Mouse (Mus musculus) stomach, embryonic 15.5 days (tissue): ENCODE results near the gene Olfr1031. TPM values are rescaled to one million over a fixed set of nuclear protein-coding genes. Genes with fewer than 3 reads are reported as not detected.
"Not testable (repeated sequence)": the region's sequence is repeated elsewhere in the genome, so short reads cannot be mapped to it uniquely, and the experiment has no call there.

Experiments used
- ATAC-seq: fragments of 200-750 bp; cut with Nextera tagmentation; 2 replicates; pipeline ENCODE4 v1.8.0; 2017; ENCODE audit warnings: low read depth, moderate number of reproducible peaks, moderate TSS enrichment; ENCODE audit not compliant: insufficient read depth, low FRiP score
- H3K27ac ChIP-seq: fragments of 300-500 bp; sonication (generic); 2 replicates; pipeline ENCODE4 v1.5.1; 2015; ENCODE audit warnings: mild to moderate bottlenecking, inconsistent platforms
- H3K27me3 ChIP-seq: fragments of 300-500 bp; sonication (generic); replicated peaks from 2 replicates; pipeline ENCODE4 v1.6.1; 2015; ENCODE audit warnings: inconsistent platforms
- H3K36me3 ChIP-seq: fragments of 300-500 bp; sonication (generic); 2 replicates; pipeline ENCODE4 v1.6.1; 2015; ENCODE audit warnings: inconsistent platforms
- H3K4me1 ChIP-seq: fragments of 300-500 bp; sonication (generic); 2 replicates; pipeline ENCODE4 v1.6.1; 2015; ENCODE audit warnings: inconsistent platforms
- H3K4me2 ChIP-seq: fragments of 300-500 bp; sonication (generic); 2 replicates; pipeline ENCODE4 v1.6.1; 2015; ENCODE audit warnings: mild to moderate bottlenecking, inconsistent platforms
- H3K4me3 ChIP-seq: fragments of 300-500 bp; sonication (generic); replicated peaks from 2 replicates; pipeline ENCODE4 v1.5.1; 2015; ENCODE audit warnings: inconsistent platforms
- H3K9ac ChIP-seq: fragments of 300-500 bp; sonication (generic); 2 replicates; pipeline ENCODE4 v1.6.1; 2015; ENCODE audit warnings: inconsistent platforms
- H3K9me3 ChIP-seq: fragments of 300-500 bp; sonication (generic); 2 replicates; pipeline ENCODE4 v1.6.1; 2016; ENCODE audit warnings: inconsistent platforms
- WGBS: fragments of 180-500 bp; shearing (Covaris S2); methylation state at CpG from one replicate; pipeline ENCODE4 v1.1.7; 2015; 5-methylcytosine and 5-hydroxymethylcytosine counted together
- polyA plus RNA-seq: library from polyadenylated mRNA; unstranded; fragments of >200 nt; fragmentation: Nextera tagmentation; extraction: Ambion mirVana; gene quantifications from 2 replicates; pipeline ENCODE4 v1.2.1, GENCODE M21; 2015

Olfr1031 gene
- polyA plus RNA-seq = not detected in 2 replicates

DNA sequence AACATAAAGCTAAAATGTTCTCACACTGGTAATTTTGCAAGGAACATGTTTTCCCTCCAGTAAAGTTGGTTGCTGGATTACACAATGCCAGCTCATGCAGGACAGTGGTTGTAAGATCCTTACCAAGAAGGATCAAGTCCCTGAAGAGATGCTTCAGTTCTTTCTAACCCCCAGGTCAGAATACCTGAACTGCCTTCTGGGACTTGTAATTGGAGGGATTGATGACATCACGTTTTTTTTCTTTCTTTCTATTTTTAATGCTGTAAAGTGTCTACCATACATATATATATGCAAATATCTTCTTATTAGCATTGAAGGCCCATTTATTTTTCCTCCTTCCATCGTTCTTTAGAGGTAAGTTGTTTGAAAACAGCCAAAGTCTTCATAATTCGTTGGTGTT is at the start of gene Olfr1031:
Gene Olfr1031, plus strand, starts transcription at position 301 of the 400 bp plus-strand sequence.
- Histone ChIP-seq H3K36me3 (no peaks in the 10 kb centered on the region), H3K4me1 (no peaks in the 10 kb centered on the region), H3K4me3 (no peak within 1 kb of the TSS), H3K9ac (no peak within 1 kb of the TSS), H3K9me3 (no peaks in the 10 kb centered on the region), H3K27ac (no peak within 1 kb of the TSS), H3K4me2 (no peak within 1 kb of the TSS), H3K27me3 (no peaks in the 10 kb centered on the region)
- WGBS = 65% methylated on average over 3 of the region's 3 CpGs
- no peak for ATAC-seq

DNA sequence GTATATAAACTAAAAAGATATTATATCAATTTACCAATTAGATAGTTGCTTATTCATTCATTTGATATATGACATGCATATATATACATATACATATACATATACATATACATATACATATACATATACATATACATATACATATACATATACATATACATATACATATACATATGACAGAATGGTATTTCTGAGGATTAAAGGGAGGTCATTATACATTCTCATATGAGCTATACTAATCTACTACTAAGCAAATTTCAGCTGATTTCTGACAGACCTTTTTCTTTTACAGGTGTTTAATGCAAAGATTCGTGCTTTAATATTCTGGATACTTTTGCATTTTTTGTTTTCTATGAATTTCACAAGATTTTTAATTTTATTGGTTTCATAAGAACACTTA is 40.0 kb upstream of the Olfr1031 start, which contains the start of gene Olfr1028:
Gene Olfr1028, plus strand, starts transcription at position 301 of the 400 bp plus-strand sequence.
- Histone ChIP-seq H3K4me1 (no peaks in the 10 kb centered on the region), H3K27ac (no peak within 1 kb of the TSS), H3K4me3 (no peak within 1 kb of the TSS), H3K9ac (no peak within 1 kb of the TSS), H3K36me3 (no peaks in the 10 kb centered on the region), H3K27me3 (no peaks in the 10 kb centered on the region), H3K9me3 (no peaks in the 10 kb centered on the region), H3K4me2 (no peak within 1 kb of the TSS)
- ATAC-seq = no peak
- 79% methylated on average over 1 of the region's 1 CpGs for WGBS

DNA sequence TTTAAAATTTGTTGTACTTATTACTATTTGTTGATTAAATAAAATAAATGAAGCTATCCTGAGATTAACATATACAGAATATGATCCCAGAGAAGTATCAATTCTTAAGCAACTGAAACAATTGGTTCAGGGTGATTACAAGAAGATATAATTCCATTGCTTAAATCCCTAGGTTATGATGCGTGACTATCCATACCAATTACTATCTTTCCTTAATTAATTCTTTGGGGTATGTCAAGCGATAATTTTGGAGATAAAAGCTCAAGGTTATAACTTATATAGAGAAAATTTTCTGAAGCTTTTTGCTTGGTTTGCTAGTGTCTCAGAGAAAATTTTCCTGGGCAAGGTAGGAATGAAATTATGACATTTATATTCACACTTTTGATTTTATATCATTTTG is 16.5 kb upstream of the Olfr1031 start, which contains the start of gene Olfr1029:
Gene Olfr1029, plus strand, starts transcription at position 301 of the 400 bp plus-strand sequence.
- WGBS = 85% methylated on average over 2 of the region's 2 CpGs
- ATAC-seq = no peak
- Histone ChIP-seq H3K27me3 (no peaks in the 10 kb centered on the region), H3K4me2 (no peak within 1 kb of the TSS), H3K9ac (no peak within 1 kb of the TSS), H3K9me3 (no peaks in the 10 kb centered on the region), H3K27ac (no peak within 1 kb of the TSS), H3K4me3 (no peak within 1 kb of the TSS), H3K36me3 (no peaks in the 10 kb centered on the region), H3K4me1 (no peaks in the 10 kb centered on the region)

DNA sequence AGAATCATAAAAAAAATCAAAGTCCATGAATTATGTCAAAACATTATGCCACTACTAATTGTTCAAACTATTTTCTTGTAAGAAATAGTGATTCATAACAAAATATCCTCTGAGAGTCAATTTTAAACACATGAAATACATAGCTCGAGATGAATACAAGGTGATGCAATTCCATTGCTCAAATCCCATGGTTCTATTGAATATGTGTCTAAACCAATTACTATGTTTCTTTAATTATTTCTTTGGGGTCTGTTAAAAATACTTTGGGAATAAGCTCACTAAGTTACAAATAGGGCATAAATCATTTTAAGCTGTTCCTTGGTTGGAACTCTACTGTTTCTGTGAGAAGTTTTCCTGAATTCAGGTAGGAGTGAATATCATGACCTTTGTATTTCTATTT is 11.1 kb upstream of the Olfr1031 start, which contains the start of gene Olfr1030:
Gene Olfr1030, plus strand, starts transcription at position 301 of the 400 bp plus-strand sequence.
- WGBS = 66% methylated on average over 1 of the region's 1 CpGs
- H3K27me3 ChIP-seq = no peaks in the 10 kb centered on the region
- no peaks in the 10 kb centered on the region for H3K9me3 ChIP-seq
- H3K27ac ChIP-seq = no peak within 1 kb of the TSS
- H3K4me3 ChIP-seq = no peak within 1 kb of the TSS
- H3K36me3 ChIP-seq = no peaks in the 10 kb centered on the region
- H3K4me1 ChIP-seq = no peaks in the 10 kb centered on the region
- H3K4me2 ChIP-seq = no peak within 1 kb of the TSS
- ATAC-seq = no peak
- H3K9ac ChIP-seq = no peak within 1 kb of the TSS

DNA sequence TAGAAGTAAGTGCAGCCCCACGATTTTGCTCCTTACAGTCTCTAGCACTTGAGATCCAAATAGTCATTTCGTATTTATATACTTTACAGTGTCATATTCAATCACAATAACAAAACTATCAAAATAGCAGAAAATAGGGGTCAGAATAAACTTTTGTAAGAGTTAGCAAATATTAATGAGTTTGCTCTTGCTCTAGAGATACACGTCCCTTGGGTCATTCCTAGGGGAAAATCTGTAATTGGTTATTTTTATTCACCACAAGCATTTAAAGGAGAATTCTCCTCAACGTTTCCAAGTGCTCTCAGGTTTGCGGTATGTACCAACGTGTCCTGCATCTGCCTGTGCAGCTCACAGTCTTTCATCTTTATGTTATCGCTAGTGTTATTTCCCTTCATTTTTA is 15.1 kb downstream of the Olfr1031 start, which contains the start of gene Olfr1032:
Gene Olfr1032, plus strand, starts transcription at position 301 of the 400 bp plus-strand sequence.
- H3K4me1 ChIP-seq = no peaks in the 10 kb centered on the region
- H3K27me3 ChIP-seq = no peaks in the 10 kb centered on the region
- ATAC-seq = no peak
- H3K9me3 ChIP-seq = no peaks in the 10 kb centered on the region
- no peak within 1 kb of the TSS for H3K9ac ChIP-seq
- no peak within 1 kb of the TSS for H3K4me2 ChIP-seq
- H3K4me3 ChIP-seq = no peak within 1 kb of the TSS
- no peak within 1 kb of the TSS for H3K27ac ChIP-seq
- H3K36me3 ChIP-seq = no peaks in the 10 kb centered on the region
- whole genome bisulfite sequencing = 78% methylated on average over 7 of the region's 7 CpGs

DNA sequence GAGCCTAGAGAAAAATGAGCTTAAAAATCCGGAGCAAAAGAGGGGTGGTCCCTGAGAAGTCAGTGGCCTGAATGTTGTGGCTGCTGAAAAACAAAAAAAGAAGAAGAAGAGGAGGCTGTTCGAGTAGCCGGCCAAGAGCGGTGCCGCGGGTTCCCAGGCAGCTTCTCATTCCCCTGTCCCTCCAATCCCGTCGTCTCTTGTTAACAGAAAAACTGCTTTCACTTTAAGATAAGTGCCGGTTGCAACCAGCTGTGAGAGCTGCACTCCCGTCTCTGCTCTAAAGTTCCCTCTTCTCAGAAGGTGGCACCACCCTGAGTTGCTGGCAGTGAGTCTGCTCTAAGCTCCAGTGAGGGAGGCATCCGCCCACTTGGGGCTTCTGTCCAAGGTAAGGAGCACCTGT is 30.3 kb downstream of the Olfr1031 start, which contains the start of gene Olfr1033:
Gene Olfr1033, plus strand, starts transcription at position 228 of the 400 bp plus-strand sequence.
- ATAC-seq, H3K4me1 ChIP-seq, H3K36me3 ChIP-seq, H3K9me3 ChIP-seq, H3K27me3 ChIP-seq, H3K9ac ChIP-seq: not testable (repeated sequence)
- WGBS = 2% methylated on average over 11 of the region's 11 CpGs
- Histone ChIP-seq H3K4me2 (peak within 1 kb of the TSS; percentile 46), H3K27ac (0 out of 2 replicates have a peak within 1 kb of the TSS, but pooled peaks have one; percentile 36), H3K4me3 (peak within 1 kb of the TSS; percentile 35)

DNA sequence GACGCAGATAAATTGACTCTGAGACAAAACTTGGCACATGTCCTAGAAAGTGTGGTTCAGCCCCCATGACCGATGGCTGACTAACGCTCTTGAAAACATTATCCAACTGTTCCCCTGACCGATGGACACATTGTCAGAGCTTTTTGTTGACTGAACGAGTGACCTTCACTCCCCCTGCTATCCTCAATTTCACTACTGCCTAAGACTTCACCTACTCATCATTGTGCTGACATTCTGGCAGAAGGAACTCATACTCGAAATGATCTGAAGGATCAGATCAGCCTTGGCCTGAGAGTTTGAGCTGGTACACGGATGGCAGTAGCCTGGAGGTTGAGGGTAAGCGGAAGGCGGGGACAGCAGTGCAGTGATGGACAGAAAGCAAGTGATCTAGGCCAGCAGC is 31.4 kb downstream of the Olfr1031 start:
- WGBS = 49% methylated on average over 4 of the region's 9 CpGs
- not testable (repeated sequence) for H3K4me3 ChIP-seq

More for the DNA sequence above, 31.4 kb downstream of the Olfr1031 start:
- ATAC-seq, H3K27me3 ChIP-seq, H3K9me3 ChIP-seq, H3K9ac ChIP-seq, H3K4me1 ChIP-seq, H3K27ac ChIP-seq, H3K4me2 ChIP-seq, H3K36me3 ChIP-seq: not testable (repeated sequence)

Other genes with a start within 250 kb of the Olfr1031 start
- not detected in 2 replicates for gene Olfr1012, start 227.5 kb upstream of the Olfr1031 start, polyA plus RNA-seq
- gene Olfr1013, start 223.2 kb upstream of the Olfr1031 start, polyA plus RNA-seq = not detected in 2 replicates
- not detected in 2 replicates for gene Olfr1014, start 217.6 kb upstream of the Olfr1031 start, polyA plus RNA-seq
- not detected in 2 replicates for gene Olfr1015, start 208.3 kb upstream of the Olfr1031 start, polyA plus RNA-seq
- not detected in 2 replicates for gene Olfr1016, start 187.8 kb upstream of the Olfr1031 start, polyA plus RNA-seq
- not detected in 2 replicates for gene Olfr1018, start 171.8 kb upstream of the Olfr1031 start, polyA plus RNA-seq
- not detected in 2 replicates for gene Olfr1019, start 144.8 kb upstream of the Olfr1031 start, polyA plus RNA-seq
- gene Olfr1020, start 143.3 kb upstream of the Olfr1031 start, polyA plus RNA-seq = not detected in 2 replicates
- not detected in 2 replicates for gene Olfr1022, start 121.7 kb upstream of the Olfr1031 start, polyA plus RNA-seq
- gene Olfr1023, start 104.7 kb upstream of the Olfr1031 start, polyA plus RNA-seq = not detected in 2 replicates
- not detected in 2 replicates for gene Olfr1024, start 85.3 kb upstream of the Olfr1031 start, polyA plus RNA-seq
- gene Olfr1025-ps1, start 75.1 kb upstream of the Olfr1031 start, polyA plus RNA-seq = not detected in 2 replicates
- gene Olfr1026, start 68.7 kb upstream of the Olfr1031 start, polyA plus RNA-seq = not detected in 2 replicates
- not detected in 2 replicates for gene Olfr1028, start 39.9 kb upstream of the Olfr1031 start, polyA plus RNA-seq
- gene Olfr1029, start 16.4 kb upstream of the Olfr1031 start, polyA plus RNA-seq = not detected in 2 replicates
- not detected in 2 replicates for gene Olfr1030, start 11.0 kb upstream of the Olfr1031 start, polyA plus RNA-seq
- not detected in 2 replicates for gene Olfr1032, start 15.2 kb downstream of the Olfr1031 start, polyA plus RNA-seq
- 3.6 and 5.2 TPM in 2 replicates for gene Olfr1033, start 30.3 kb downstream of the Olfr1031 start, polyA plus RNA-seq
- 0.05 and 0.10 TPM in 2 replicates for gene Olfr1034, start 55.6 kb downstream of the Olfr1031 start, polyA plus RNA-seq
- not detected in 2 replicates for gene Olfr1036, start 83.7 kb downstream of the Olfr1031 start, polyA plus RNA-seq
- gene Olfr1037, start 97.1 kb downstream of the Olfr1031 start, polyA plus RNA-seq = not detected in 2 replicates
- gene Olfr1039, start 145.6 kb downstream of the Olfr1031 start, polyA plus RNA-seq = not detected in 2 replicates
- gene Olfr1040, start 156.4 kb downstream of the Olfr1031 start, polyA plus RNA-seq = not detected in 2 replicates
- not detected in 2 replicates for gene Olfr1042, start 171.5 kb downstream of the Olfr1031 start, polyA plus RNA-seq
- gene Olfr1043, start 177.2 kb downstream of the Olfr1031 start, polyA plus RNA-seq = not detected in 2 replicates
- not detected in 2 replicates for gene Olfr1044, start 187.5 kb downstream of the Olfr1031 start, polyA plus RNA-seq
- not detected in 2 replicates for gene Olfr52, start 195.4 kb downstream of the Olfr1031 start, polyA plus RNA-seq
- not detected in 2 replicates for gene Olfr1045, start 212.7 kb downstream of the Olfr1031 start, polyA plus RNA-seq
- gene Olfr1046, start 229.0 kb downstream of the Olfr1031 start, polyA plus RNA-seq = not detected in 2 replicates
- gene Olfr1047, start 241.1 kb downstream of the Olfr1031 start, polyA plus RNA-seq = not detected in 2 replicates
- gene Olfr1048, start 250.0 kb downstream of the Olfr1031 start, polyA plus RNA-seq = not detected in 2 replicates